Mouse (Mus musculus) liver, postnatal 0 days (tissue): Measurements from ENCODE around the gene Gm28038. TPM values are rescaled to one million over a fixed set of nuclear protein-coding genes. Genes with fewer than 3 reads are reported as not detected.

Experiments used
- ATAC-seq: fragments of 200-750 bp; cut with Nextera tagmentation; 2 replicates; pipeline ENCODE4 v1.8.0; 2017; ENCODE audit warnings: mild to moderate bottlenecking, moderate library complexity
- DNase-seq: peaks from one replicate; pipeline ENCODE4 v3.0.0-alpha.2; 2016
- H3K27ac ChIP-seq: fragments of 300-500 bp; sonication (generic); 2 replicates; pipeline ENCODE4 v1.5.1; 2014; ENCODE audit warnings: antibody characterized with exemption, moderate library complexity, mild to moderate bottlenecking, low read depth
- H3K27me3 ChIP-seq: fragments of 300-500 bp; sonication (generic); 2 replicates; pipeline ENCODE4 v1.6.1; 2014; ENCODE audit warnings: low read length, control low read depth, mixed read lengths; ENCODE audit not compliant: insufficient read depth
- H3K36me3 ChIP-seq: fragments of 300-500 bp; sonication (generic); replicated peaks from 2 replicates; pipeline ENCODE4 v1.6.1; 2014; ENCODE audit warnings: mild to moderate bottlenecking, control low read depth, low read length, moderate library complexity, mixed read lengths; ENCODE audit not compliant: insufficient read depth
- H3K4me1 ChIP-seq: fragments of 300-500 bp; sonication (generic); 2 replicates; pipeline ENCODE4 v1.6.1; 2014; ENCODE audit warnings: antibody characterized with exemption, mild to moderate bottlenecking, control low read depth; ENCODE audit not compliant: insufficient read depth
- H3K4me2 ChIP-seq: fragments of 300-500 bp; sonication (generic); 2 replicates; pipeline ENCODE4 v1.6.1; 2014; ENCODE audit warnings: low read depth, mild to moderate bottlenecking, low read length, moderate library complexity, mixed read lengths
- H3K4me3 ChIP-seq: fragments of 300-500 bp; sonication (generic); 2 replicates; pipeline ENCODE4 v1.5.1; 2014; ENCODE audit warnings: low read depth, low read length
- H3K9ac ChIP-seq: fragments of 300-500 bp; sonication (generic); replicated peaks from 2 replicates; pipeline ENCODE4 v1.6.1; 2014; ENCODE audit warnings: mild to moderate bottlenecking, moderate library complexity
- H3K9me3 ChIP-seq: fragments of 300-500 bp; sonication (generic); 2 replicates; pipeline ENCODE4 v1.6.1; 2016; ENCODE audit warnings: mild to moderate bottlenecking, control low read depth, low read length, mixed read lengths
- CTCF ChIP-seq: sonication (generic); IDR thresholded peaks from 2 replicates; pipeline ENCODE4 v1.5.1; 2016; ENCODE audit warnings: antibody characterized with exemption, low read depth
- EP300 ChIP-seq: IDR thresholded peaks from 2 replicates; pipeline ENCODE4 v1.6.1; 2016; ENCODE audit warnings: antibody characterized with exemption, low read depth, mild to moderate bottlenecking
- WGBS: fragments of 180-500 bp; shearing (Covaris S2); extraction: QIAGEN DNeasy Blood & Tissue Kit; methylation state at CpG from one replicate; pipeline ENCODE4 v1.1.7; 2014; ENCODE audit not compliant: insufficient replicate concordance; 5-methylcytosine and 5-hydroxymethylcytosine counted together
- polyA plus RNA-seq: library from polyadenylated mRNA; unstranded; fragments of >200 nt; fragmentation: Nextera tagmentation; extraction: Ambion mirVana; gene quantifications from 2 replicates; pipeline ENCODE4 v1.2.1, GENCODE M21; 2015

The Gm28038 gene
- polyA plus RNA-seq, 1 experiment from 2014 or later = not detected

DNA sequence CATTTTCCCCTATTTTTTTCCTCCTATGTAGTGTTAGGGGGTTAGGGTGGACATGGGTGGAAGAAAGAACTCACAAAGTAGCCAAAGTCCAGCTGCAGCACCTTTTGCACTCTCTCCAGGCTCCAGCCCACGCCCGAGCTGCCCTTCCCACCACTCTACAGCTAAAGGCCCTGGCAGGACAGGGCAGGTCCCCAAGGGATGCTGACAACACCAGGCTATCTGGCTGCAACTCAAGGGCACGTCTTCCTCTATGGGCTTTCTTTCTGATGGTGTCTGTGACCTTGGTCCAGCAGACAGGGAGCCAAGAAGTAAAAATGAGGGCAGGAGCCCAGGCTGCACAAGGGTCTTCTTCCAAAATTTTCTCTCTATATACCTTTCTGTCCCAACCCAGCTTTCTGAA is 808 bp downstream of the Gm28038 start:
- DNase-seq (no peak), ATAC-seq (no peak)
- TF ChIP-seq CTCF (no peak), EP300 (no peak)
- no peak overlapping the region for H3K4me2 ChIP-seq
- no peaks in the 10 kb centered on the region for H3K9me3 ChIP-seq
- H3K27ac ChIP-seq = no peak overlapping the region
- no peaks in the 10 kb centered on the region for H3K27me3 ChIP-seq
- no peaks in the 10 kb centered on the region for H3K36me3 ChIP-seq
- no peak overlapping the region for H3K9ac ChIP-seq
- H3K4me3 ChIP-seq = no peak overlapping the region
- 71% methylated on average over 3 of the region's 3 CpGs for WGBS
- H3K4me1 ChIP-seq = peaks cover 12% of the 10 kb centered on the region

DNA sequence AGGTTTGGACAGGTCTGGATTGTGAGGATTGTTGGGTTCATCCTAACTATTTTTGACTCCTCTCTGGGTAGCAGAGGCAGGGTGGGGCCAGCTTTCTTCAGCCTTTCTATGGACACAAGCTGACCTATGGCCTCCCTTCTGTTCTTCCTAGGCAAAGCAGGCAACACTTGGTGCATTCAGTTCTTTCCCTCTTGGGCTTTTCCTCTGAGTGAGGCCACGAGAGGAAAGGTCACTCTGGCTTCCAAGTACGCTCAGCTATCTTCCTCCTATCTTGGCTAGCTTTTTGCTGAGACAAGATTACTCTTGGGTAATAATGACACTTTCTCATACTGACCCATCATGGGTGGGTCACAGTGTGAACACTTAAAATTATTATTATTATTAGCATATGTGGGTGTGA is 2.4 kb downstream of the Gm28038 start:
- no peak overlapping the region for H3K27ac ChIP-seq
- no peaks in the 10 kb centered on the region for H3K27me3 ChIP-seq
- ATAC-seq (no peak), DNase-seq (no peak)
- H3K4me3 ChIP-seq = no peak overlapping the region
- no peaks in the 10 kb centered on the region for H3K9me3 ChIP-seq
- WGBS = 73% methylated on average over 2 of the region's 2 CpGs
- no peak overlapping the region for H3K4me2 ChIP-seq
- H3K9ac ChIP-seq = no peak overlapping the region
- H3K36me3 ChIP-seq = no peaks in the 10 kb centered on the region
- H3K4me1 ChIP-seq = peaks cover 23% of the 10 kb centered on the region
- TF ChIP-seq EP300 = no peak
- TF ChIP-seq CTCF = no peak

DNA sequence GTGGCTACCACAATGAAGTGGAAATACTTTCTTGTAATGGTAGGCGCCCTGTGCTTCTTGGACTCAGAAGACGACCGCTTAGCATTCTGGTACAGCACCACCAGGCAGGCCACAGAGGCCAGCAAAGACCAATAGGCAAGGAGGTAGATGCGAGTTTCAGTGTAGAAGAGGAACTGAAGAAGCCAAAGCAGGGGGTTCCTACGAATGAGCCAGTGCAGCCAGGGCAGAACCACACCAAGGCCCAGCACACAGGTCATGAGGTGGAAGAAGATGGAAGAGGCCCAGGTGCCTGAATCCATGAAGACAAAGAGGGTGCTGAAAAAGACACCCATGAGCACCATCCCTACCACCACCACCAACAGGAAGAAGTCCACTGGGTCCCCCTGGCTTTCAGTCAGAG is 4.2 kb downstream of the Gm28038 start:
- H3K27ac ChIP-seq = no peak overlapping the region
- peak overlapping the region; percentile 82 for H3K9ac ChIP-seq
- H3K4me3 ChIP-seq = 0 out of 2 replicates have a peak overlapping the region, but pooled peaks have one; percentile 75
- H3K9me3 ChIP-seq = no peaks in the 10 kb centered on the region
- 69% methylated on average over 5 of the region's 5 CpGs for WGBS
- DNase-seq = no peak
- TF ChIP-seq EP300 (no peak), CTCF (0 out of 2 replicates have a peak, but pooled peaks have one; percentile 5)
- peak overlapping the region; percentile 96 for H3K4me2 ChIP-seq
- no peaks in the 10 kb centered on the region for H3K27me3 ChIP-seq
- no peak for ATAC-seq
- peaks cover 23% of the 10 kb centered on the region for H3K4me1 ChIP-seq
- H3K36me3 ChIP-seq = no peaks in the 10 kb centered on the region; the same call in 1 of the 2 replicates

DNA sequence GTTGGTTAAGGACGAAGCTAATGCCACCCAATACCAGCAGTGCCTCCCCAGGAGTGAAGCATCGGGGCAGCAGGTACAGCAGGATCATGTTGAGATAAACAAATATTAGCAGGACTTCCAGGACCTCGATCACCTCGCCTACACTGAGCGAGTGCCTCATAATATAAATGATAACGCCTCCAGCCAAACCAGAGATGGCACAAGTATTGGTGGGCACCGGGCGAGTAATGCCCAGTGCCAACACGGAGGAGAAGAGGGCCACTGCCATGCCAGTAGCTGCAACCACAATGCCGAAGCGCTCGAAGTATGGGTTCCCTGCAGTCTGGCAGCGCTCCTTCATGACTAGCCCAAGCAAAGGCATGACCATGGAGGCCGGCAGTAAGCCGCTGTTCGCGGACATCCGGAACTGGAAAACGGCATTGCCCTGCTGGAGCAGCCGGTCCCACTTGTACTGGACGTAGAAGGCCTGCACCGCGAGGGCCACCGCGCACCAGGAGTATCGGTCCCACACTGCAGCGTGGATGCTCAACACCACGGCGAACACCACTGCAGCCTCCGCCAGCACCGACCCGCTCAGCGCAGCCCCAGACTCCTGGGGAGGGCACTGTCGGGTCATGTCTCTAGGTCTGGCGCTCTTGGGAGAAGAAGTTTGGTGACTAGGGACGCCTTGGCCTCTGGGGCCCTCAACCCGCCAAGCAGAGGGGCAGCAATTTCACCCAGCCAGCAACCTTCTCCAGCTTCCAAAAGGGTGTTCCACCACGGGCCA is 4.8 kb downstream of the Gm28038 start:
- no peaks in the 10 kb centered on the region; the same call in 1 of the 2 replicates for H3K36me3 ChIP-seq
- H3K27ac ChIP-seq = peak overlapping the region; percentile 56
- 10% methylated on average over 38 of the region's 38 CpGs for WGBS
- DNase-seq = no peak
- H3K4me1 ChIP-seq = peaks cover 23% of the 10 kb centered on the region
- no peaks in the 10 kb centered on the region for H3K27me3 ChIP-seq
- peak overlapping the region; percentile 75 for H3K4me3 ChIP-seq
- 0 out of 2 replicates have a peak, but pooled peaks have one; percentile 0 for TF ChIP-seq CTCF
- no peak for TF ChIP-seq EP300
- no peaks in the 10 kb centered on the region for H3K9me3 ChIP-seq
- peak; percentile 57 for ATAC-seq
- peak overlapping the region; percentile 96 for H3K4me2 ChIP-seq
- H3K9ac ChIP-seq = peak overlapping the region; percentile 82

DNA sequence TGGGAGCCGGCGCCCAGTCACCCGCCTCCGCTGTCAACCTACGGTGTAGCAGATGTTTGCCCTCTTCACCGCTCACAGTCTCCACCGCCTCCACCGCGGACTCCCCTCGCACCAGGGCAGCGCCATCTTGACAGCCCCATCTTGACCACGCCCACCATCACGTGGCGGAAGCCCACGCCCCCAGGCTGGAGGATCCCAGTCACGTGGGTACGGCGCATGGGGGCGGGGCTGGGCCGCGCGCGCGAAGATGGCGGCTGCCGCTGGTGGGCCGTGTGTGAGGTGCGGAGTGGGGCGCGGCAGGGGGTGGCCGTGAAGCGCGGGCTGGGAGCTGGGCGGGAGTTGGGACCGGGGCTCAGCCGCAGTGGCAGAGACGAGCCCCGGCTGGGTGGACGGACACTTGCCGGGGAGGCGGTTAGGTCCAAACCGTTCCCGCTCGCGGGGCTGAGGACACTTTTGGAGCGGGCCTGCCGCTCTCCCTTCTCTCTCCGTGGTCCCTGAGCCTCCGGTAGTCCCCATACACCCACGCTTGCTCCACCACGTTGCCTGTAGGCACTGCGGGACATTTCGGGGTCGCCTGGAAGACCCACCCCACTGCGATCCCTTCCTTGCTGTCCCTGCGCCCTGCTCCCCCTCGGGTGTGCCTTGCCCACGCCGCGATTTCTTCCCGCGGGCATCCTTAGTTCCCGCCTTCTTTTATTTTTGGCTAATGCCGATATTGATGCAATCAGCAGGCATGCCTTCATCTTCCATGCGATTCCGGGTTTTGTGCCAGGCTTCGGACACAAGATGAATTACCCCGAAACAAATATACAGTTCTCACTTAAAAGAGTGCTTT is 5.6 kb downstream of the Gm28038 start, which contains the start of the genes Dolk and Nup188:
Dolk (minus strand) TSS at position 143 of the 835 bp plus-strand sequence.
Nup188 (plus strand) TSS at position 206 of the 835 bp plus-strand sequence.
- H3K36me3 ChIP-seq = no peaks in the 10 kb centered on the region; the same call in 1 of the 2 replicates
- H3K4me3 ChIP-seq = peak within 1 kb of the TSS; percentile 75
- ATAC-seq = peak; percentile 93
- peak; percentile 99 for DNase-seq
- H3K9ac ChIP-seq = peak within 1 kb of the TSS; percentile 82
- under 1% methylated on average over 59 of the region's 68 CpGs for WGBS
- no peak for TF ChIP-seq EP300
- TF ChIP-seq CTCF = no peak
- H3K9me3 ChIP-seq = no peaks in the 10 kb centered on the region
- peak within 1 kb of the TSS; percentile 96 for H3K4me2 ChIP-seq
- peaks cover 23% of the 10 kb centered on the region for H3K4me1 ChIP-seq
- H3K27me3 ChIP-seq = no peaks in the 10 kb centered on the region
- H3K27ac ChIP-seq = peak within 1 kb of the TSS; percentile 56

DNA sequence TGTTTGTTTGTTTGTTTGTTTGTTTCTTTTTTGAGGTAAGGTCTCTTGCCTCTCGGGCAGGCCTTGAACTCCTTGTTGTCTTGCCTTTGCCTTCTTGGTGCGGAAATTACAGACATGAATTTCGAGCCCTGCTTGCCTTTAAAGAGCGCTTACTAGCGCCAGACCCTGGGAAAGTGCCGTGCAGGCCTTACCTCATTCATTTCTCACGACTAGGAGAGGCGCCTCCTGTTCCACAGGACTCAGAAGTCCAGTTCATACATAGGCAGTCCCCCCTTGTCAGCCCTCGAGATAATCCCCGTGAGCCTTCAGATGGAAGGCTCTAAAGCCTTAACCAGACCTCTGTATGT is 6.2 kb downstream of the Gm28038 start:
- no peaks in the 10 kb centered on the region for H3K27me3 ChIP-seq
- ATAC-seq (no peak), DNase-seq (peak; percentile 33)
- H3K27ac ChIP-seq = peak overlapping the region; percentile 46; the same call in 1 of the 2 replicates
- H3K4me2 ChIP-seq = peak overlapping the region; percentile 96
- peak overlapping the region; percentile 82 for H3K9ac ChIP-seq
- TF ChIP-seq EP300 (no peak), CTCF (no peak)
- peak overlapping the region; percentile 75 for H3K4me3 ChIP-seq
- H3K9me3 ChIP-seq = no peaks in the 10 kb centered on the region
- H3K36me3 ChIP-seq = no peaks in the 10 kb centered on the region; the same call in 1 of the 2 replicates
- 1% methylated on average over 10 of the region's 10 CpGs for WGBS
- H3K4me1 ChIP-seq = peaks cover 23% of the 10 kb centered on the region
